Mouse (Mus musculus) ES-Bruce4 (cell line): ENCODE results near the gene Notch1.

Experiments
- CTCF ChIP-seq: IDR thresholded peaks from one replicate; pipeline ENCODE4 v1.8.1; 2011; ENCODE audit warnings: low read depth, low read length
- POLR2A ChIP-seq: IDR thresholded peaks from one replicate; pipeline ENCODE4 v1.8.1; 2011; ENCODE audit warnings: low read length; ENCODE audit not compliant: insufficient read depth

GRCm38 (mm10) chr2:26438373-26438772 lies 78.1 kb downstream of the Notch1 start:
- TF ChIP-seq CTCF (no peak), POLR2A (no peak)
